Mouse (Mus musculus): Measurements from ENCODE around the gene Adat3.
A peak's percentile ranks its signal among the peaks of the same experiment; 100 is the strongest.

GRCm38 (mm10) chr10:80622661-80623456, 20.2 kb downstream of the Adat3 start, which contains the start of gene Csnk1g2:
- TF ChIP-seq CTCF (IDR thresholded peaks at IDR 0.05) (peak; percentile 33; the same call in 1 of the 2 replicates), EP300 (IDR thresholded peaks at IDR 0.05) (no peak)

All from lung, postnatal 0 days (tissue).